Mouse (Mus musculus) ovary, postnatal 36 days (tissue): Measurements from ENCODE around the gene Rps10.

Experiments used
- DNase-seq: peaks from one replicate; pipeline ENCODE4 v3.0.0; 2022; ENCODE audit warnings: low spot score, mixed read lengths

Gene Rps10

GRCm38 (mm10) chr17:27636132-27637020, at the start of gene Rps10:
Gene Rps10 (minus strand): TSS chr17:27636669.
- no peak for DNase-seq

GRCm38 (mm10) chr17:27685550-27685913, 49.1 kb upstream of the Rps10 start:
- no peak for DNase-seq

- DNase-seq, result peak; percentile 64
These were observed 48.5 kb upstream of the Rps10 start for GRCm38 (mm10) chr17:27684886-27685549.

- no peak for DNase-seq
These were observed 42.7 kb upstream of the Rps10 start for GRCm38 (mm10) chr17:27678924-27679813.

GRCm38 (mm10) chr17:27677756-27678155, 41.3 kb upstream of the Rps10 start:
- DNase-seq, result no peak

GRCm38 (mm10) chr17:27676270-27676669, 39.8 kb upstream of the Rps10 start:
- DNase-seq, result no peak

GRCm38 (mm10) chr17:27675453-27675852, 39.0 kb upstream of the Rps10 start:
- DNase-seq, result no peak

GRCm38 (mm10) chr17:27673945-27674344, 37.5 kb upstream of the Rps10 start:
- DNase-seq, result no peak

- no peak for DNase-seq
These were observed 35.3 kb upstream of the Rps10 start for GRCm38 (mm10) chr17:27671720-27672119.

GRCm38 (mm10) chr17:27658767-27659166, 22.3 kb upstream of the Rps10 start:
- DNase-seq, result no peak

GRCm38 (mm10) chr17:27657123-27657522, 20.7 kb upstream of the Rps10 start:
- DNase-seq, result no peak

GRCm38 (mm10) chr17:27656414-27656813, 19.9 kb upstream of the Rps10 start:
- DNase-seq, result no peak

- DNase-seq, result no peak
These were observed 19.5 kb upstream of the Rps10 start for GRCm38 (mm10) chr17:27656011-27656399.

- DNase-seq, result peak; percentile 50
These were observed 18.9 kb upstream of the Rps10 start, which contains the start of gene Pacsin1 for GRCm38 (mm10) chr17:27655089-27656010. Gene Pacsin1 (plus strand): TSS chr17:27655509.

GRCm38 (mm10) chr17:27653253-27653959, 16.9 kb upstream of the Rps10 start:
- DNase-seq, result no peak

- no peak for DNase-seq
These were observed 15.7 kb upstream of the Rps10 start for GRCm38 (mm10) chr17:27652046-27652790.

- no peak for DNase-seq
These were observed 14.1 kb upstream of the Rps10 start for GRCm38 (mm10) chr17:27650586-27650985.

GRCm38 (mm10) chr17:27650160-27650559, 13.7 kb upstream of the Rps10 start:
- peak; percentile 53 for DNase-seq

- DNase-seq, result no peak
These were observed 9.3 kb upstream of the Rps10 start for GRCm38 (mm10) chr17:27645807-27646206.

- no peak for DNase-seq
These were observed 8.1 kb upstream of the Rps10 start for GRCm38 (mm10) chr17:27644572-27644971.
